Mouse (Mus musculus): ENCODE data around the gene Adamts12. TPM values are rescaled to one million over a fixed set of nuclear protein-coding genes. Genes with fewer than 3 reads are reported as not detected.

Adamts12 gene
- polyA plus RNA-seq, 1 experiment from 2014 or later = 0.89 TPM

DNA sequence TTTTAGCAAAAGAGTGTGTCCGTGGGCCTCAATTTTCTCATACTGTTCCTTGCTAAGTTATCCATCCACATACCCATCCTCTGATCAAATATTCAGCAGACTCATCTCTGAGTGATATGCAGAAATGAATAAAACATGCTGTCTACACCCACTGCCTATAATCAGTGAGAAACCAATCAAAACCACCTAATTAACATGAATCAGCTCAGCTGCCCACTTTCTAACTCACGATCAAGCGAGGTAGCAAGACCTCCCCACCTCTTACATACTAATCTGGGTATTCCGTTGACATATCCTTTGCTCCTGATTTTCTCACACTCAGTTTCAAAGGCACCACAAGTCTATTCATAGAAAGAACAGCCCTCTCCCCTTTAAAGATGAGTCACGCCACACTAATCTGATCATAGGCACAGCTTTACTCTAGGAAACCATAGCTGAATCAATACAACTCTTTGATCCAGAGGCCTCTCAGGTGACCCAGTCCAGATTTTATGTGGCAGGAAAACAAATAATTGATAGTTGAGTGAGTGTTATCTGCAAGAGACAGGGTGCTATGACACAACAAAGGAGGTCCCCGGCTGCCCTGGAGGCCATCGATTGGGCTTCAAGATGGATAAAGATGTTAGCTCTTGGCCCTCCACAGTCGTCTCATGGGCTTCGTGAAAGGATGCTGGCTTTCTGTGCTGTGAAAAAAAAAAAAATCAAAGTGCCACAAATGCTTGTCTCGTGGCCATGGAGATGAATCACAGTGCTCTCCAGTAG lies 10.7 kb upstream of the Adamts12 start:
- no peak for DNase-seq (ENCODE audit: extremely low spot score, low spot score)
- no peak overlapping the region for H3K27ac ChIP-seq
- no peaks in the 10 kb centered on the region for H3K4me1 ChIP-seq
- H3K36me3 ChIP-seq (replicated peaks) = no peaks in the 10 kb centered on the region
- H3K9me3 ChIP-seq = no peaks in the 10 kb centered on the region
- H3K4me3 ChIP-seq = no peak overlapping the region
- H3K27me3 ChIP-seq (ENCODE audit: poor library complexity, severe bottlenecking) = no peaks in the 10 kb centered on the region
- WGBS = 79% methylated on average over 10 of the region's 10 CpGs

DNA sequence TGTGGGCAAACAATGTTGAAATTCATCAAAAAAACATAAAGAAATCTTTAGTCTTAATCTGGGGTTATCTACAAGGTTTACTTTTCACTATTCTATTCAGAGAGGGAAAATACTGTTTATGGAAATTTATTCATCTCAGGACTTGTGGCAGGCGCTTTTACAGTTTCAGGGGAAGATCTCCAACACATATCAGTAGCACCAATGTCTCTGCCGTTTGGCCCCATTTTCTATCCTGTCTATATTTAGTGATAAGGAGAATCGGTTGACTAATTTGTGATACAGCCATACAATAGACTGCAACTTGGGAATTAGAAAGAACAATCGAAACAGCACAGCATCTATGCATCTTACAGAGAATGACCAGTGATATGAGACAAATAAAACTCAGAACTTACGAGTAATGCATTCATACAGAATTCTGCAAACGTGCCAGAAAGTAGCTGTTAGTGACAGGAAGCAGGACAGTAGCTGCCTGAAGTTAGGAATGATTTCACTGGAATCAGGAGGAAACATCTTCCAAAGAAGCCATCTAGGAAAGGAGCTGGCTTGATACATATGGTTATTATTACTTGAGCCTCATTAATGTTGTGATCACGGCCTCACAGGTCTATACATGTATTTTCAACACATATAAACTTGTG lies 10.0 kb upstream of the Adamts12 start:
- Histone ChIP-seq H3K9me3 (no peaks in the 10 kb centered on the region), H3K36me3 (replicated peaks) (no peaks in the 10 kb centered on the region), H3K4me1 (no peaks in the 10 kb centered on the region), H3K27ac (no peak overlapping the region), H3K4me3 (no peak overlapping the region), H3K27me3 (ENCODE audit: poor library complexity, severe bottlenecking) (no peaks in the 10 kb centered on the region)
- 86% methylated on average over 7 of the region's 7 CpGs for WGBS
- no peak for DNase-seq (ENCODE audit: extremely low spot score, low spot score)

- Histone ChIP-seq H3K27me3 (ENCODE audit: poor library complexity, severe bottlenecking) (peaks cover 7% of the 10 kb centered on the region; the same call in 1 of the 2 replicates), H3K27ac (no peak overlapping the region), H3K4me1 (peaks cover 40% of the 10 kb centered on the region), H3K36me3 (replicated peaks) (no peaks in the 10 kb centered on the region), H3K4me3 (no peak overlapping the region), H3K9me3 (no peaks in the 10 kb centered on the region)
- 86% methylated on average over 1 of the region's 1 CpGs for whole genome bisulfite sequencing
- no peak for DNase-seq (ENCODE audit: extremely low spot score, low spot score)
These were observed 1.7 kb upstream of the Adamts12 start for GRCm38 (mm10) chr15:11062903-11063302.

- Histone ChIP-seq H3K4me1 (peaks cover 40% of the 10 kb centered on the region), H3K4me3 (peak overlapping the region; percentile 48), H3K27ac (peak overlapping the region; percentile 80; the same call in 1 of the 2 replicates), H3K9me3 (no peaks in the 10 kb centered on the region), H3K36me3 (replicated peaks) (no peaks in the 10 kb centered on the region), H3K27me3 (ENCODE audit: poor library complexity, severe bottlenecking) (peaks cover 9% of the 10 kb centered on the region; the same call in 1 of the 2 replicates)
- DNase-seq (ENCODE audit: extremely low spot score, low spot score) = no peak
- 30% methylated on average over 1 of the region's 2 CpGs for WGBS
These were observed 431 bp upstream of the Adamts12 start for GRCm38 (mm10) chr15:11064160-11064557.

- peaks cover 40% of the 10 kb centered on the region for H3K4me1 ChIP-seq
- H3K27ac ChIP-seq = peak overlapping the region; percentile 80
- peak overlapping the region; percentile 48 for H3K4me3 ChIP-seq
- no peaks in the 10 kb centered on the region for H3K9me3 ChIP-seq
- H3K27me3 ChIP-seq (ENCODE audit: poor library complexity, severe bottlenecking) = peaks cover 9% of the 10 kb centered on the region; the same call in 1 of the 2 replicates
- H3K36me3 ChIP-seq (replicated peaks) = no peaks in the 10 kb centered on the region
- WGBS = 11% methylated on average over 9 of the region's 9 CpGs
- no peak for DNase-seq (ENCODE audit: extremely low spot score, low spot score)
These were observed 1.1 kb downstream of the Adamts12 start for GRCm38 (mm10) chr15:11065528-11066171.

DNA sequence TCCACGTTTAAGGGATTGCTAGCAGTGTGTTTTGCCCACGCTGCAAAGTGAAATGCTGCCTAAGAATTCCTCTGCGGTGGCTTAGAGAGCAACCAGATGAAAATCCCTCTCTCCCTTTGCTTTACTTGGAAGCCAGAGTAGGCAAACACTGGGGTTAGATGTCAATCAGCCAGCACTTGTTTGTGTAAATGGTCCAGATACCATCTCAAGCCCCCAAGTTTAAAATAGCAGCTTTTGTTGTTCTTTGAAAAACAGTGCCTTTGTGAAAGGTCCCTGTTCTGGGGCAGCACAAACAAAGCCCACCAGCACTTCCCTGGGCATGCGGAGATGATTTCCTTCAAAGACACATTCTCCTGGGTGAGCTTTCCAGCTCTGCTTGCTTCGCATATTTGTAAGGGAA lies 1.7 kb downstream of the Adamts12 start:
- peak overlapping the region; percentile 8 for H3K27ac ChIP-seq

DNA sequence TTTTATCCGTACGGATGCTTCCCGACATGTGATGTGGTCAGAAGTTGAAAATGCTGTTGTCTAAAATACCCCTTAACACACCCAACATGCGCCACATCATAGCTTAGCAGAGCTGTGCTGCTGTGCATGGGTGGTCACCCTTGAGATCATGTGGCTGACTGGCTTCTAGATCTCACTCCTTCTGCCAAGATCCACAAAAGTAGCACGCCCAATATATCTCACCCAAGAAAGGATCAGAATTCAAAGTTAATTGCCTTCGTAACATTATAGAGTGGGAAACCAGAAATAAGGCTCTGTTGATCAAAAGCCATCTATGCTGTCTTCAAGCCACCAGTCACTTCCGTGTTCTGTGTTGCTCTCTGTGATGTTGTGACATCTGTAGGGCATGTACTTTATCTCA lies 3.3 kb downstream of the Adamts12 start:
- H3K9me3 ChIP-seq = no peaks in the 10 kb centered on the region
- H3K4me3 ChIP-seq = no peak overlapping the region
- no peak for DNase-seq (ENCODE audit: extremely low spot score, low spot score)
- H3K27ac ChIP-seq = no peak overlapping the region
- 92% methylated on average over 7 of the region's 7 CpGs for WGBS
- H3K27me3 ChIP-seq (ENCODE audit: poor library complexity, severe bottlenecking) = peaks cover 9% of the 10 kb centered on the region; the same call in 1 of the 2 replicates
- peaks cover 40% of the 10 kb centered on the region for H3K4me1 ChIP-seq
- no peaks in the 10 kb centered on the region for H3K36me3 ChIP-seq (replicated peaks)

More for the DNA sequence above, 1.7 kb downstream of the Adamts12 start:
- peak overlapping the region; percentile 48 for H3K4me3 ChIP-seq
- DNase-seq (ENCODE audit: extremely low spot score, low spot score) = no peak
- no peaks in the 10 kb centered on the region for H3K36me3 ChIP-seq (replicated peaks)
- H3K4me1 ChIP-seq = peaks cover 40% of the 10 kb centered on the region
- H3K9me3 ChIP-seq = no peaks in the 10 kb centered on the region
- peaks cover 9% of the 10 kb centered on the region; the same call in 1 of the 2 replicates for H3K27me3 ChIP-seq (ENCODE audit: poor library complexity, severe bottlenecking)
- 8% methylated on average over 5 of the region's 5 CpGs for WGBS

DNA sequence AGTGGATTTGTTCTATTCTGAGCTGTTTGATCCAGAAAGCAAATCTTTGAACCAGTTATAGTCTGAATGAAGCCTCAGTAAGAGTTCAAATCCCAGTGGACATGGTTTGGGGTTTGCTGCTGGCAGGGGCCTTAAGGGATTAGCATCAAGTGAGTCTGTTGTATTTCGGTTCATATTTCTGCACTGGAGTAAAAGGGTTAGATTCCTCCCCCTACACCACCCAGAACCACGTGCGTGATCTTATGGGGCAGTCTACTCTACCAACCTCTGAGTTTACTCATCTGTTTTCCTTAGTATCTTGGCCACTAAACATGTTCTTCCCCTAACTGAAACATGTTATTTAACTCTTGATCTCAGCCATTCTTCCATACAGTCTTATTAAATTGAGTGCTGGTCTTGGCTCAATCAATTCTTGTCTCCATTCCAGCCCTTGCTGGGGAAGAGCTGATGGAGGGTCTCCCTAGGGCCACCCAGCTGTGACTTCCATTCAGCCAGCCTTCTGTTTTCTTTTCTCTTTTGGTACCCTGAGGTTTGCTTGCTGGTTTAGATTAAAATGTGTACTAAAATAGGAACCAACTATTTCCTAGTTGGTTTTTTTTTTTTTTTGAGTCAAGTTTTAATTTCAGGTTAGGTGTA lies 11.3 kb downstream of the Adamts12 start:
- no peak for DNase-seq (ENCODE audit: extremely low spot score, low spot score)
- Histone ChIP-seq H3K4me3 (no peak overlapping the region), H3K27ac (no peak overlapping the region), H3K36me3 (replicated peaks) (no peaks in the 10 kb centered on the region), H3K9me3 (no peaks in the 10 kb centered on the region), H3K4me1 (no peaks in the 10 kb centered on the region), H3K27me3 (ENCODE audit: poor library complexity, severe bottlenecking) (no peaks in the 10 kb centered on the region)
- 90% methylated on average over 3 of the region's 3 CpGs for WGBS

- H3K9me3 ChIP-seq = no peaks in the 10 kb centered on the region
- no peak overlapping the region for H3K4me3 ChIP-seq
- no peaks in the 10 kb centered on the region for H3K27me3 ChIP-seq (ENCODE audit: poor library complexity, severe bottlenecking)
- H3K36me3 ChIP-seq (replicated peaks) = no peaks in the 10 kb centered on the region
- no peak for DNase-seq (ENCODE audit: extremely low spot score, low spot score)
- 83% methylated on average over 8 of the region's 8 CpGs for WGBS
- no peak overlapping the region for H3K27ac ChIP-seq
- peaks cover 14% of the 10 kb centered on the region for H3K4me1 ChIP-seq
These were observed 18.5 kb downstream of the Adamts12 start for GRCm38 (mm10) chr15:11082961-11083569.

DNA sequence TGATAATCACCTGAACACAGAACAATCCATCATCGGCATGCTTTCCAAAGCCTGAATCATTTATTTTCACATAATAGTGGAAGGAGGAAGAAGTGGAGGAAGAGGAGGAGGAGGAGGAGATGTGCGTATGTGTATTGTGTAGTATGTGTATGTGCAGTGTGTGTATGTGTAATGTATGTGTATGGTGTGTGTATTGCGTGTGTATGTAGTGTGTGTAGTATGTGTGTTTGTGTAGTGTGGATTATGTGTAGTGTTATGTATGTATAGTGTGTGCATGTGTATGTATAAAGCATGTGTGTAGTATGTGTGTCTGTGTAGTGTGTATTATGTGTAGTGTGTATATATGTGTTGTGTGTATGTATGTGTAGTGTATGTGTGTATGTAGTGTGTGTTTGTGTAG lies 19.1 kb downstream of the Adamts12 start:
- DNase-seq (ENCODE audit: extremely low spot score, low spot score) = no peak
- Histone ChIP-seq H3K36me3 (replicated peaks) (no peaks in the 10 kb centered on the region), H3K9me3 (no peaks in the 10 kb centered on the region), H3K27ac (no peak overlapping the region), H3K4me1 (peaks cover 14% of the 10 kb centered on the region), H3K27me3 (ENCODE audit: poor library complexity, severe bottlenecking) (no peaks in the 10 kb centered on the region), H3K4me3 (no peak overlapping the region)
- 94% methylated on average over 3 of the region's 3 CpGs for WGBS

DNA sequence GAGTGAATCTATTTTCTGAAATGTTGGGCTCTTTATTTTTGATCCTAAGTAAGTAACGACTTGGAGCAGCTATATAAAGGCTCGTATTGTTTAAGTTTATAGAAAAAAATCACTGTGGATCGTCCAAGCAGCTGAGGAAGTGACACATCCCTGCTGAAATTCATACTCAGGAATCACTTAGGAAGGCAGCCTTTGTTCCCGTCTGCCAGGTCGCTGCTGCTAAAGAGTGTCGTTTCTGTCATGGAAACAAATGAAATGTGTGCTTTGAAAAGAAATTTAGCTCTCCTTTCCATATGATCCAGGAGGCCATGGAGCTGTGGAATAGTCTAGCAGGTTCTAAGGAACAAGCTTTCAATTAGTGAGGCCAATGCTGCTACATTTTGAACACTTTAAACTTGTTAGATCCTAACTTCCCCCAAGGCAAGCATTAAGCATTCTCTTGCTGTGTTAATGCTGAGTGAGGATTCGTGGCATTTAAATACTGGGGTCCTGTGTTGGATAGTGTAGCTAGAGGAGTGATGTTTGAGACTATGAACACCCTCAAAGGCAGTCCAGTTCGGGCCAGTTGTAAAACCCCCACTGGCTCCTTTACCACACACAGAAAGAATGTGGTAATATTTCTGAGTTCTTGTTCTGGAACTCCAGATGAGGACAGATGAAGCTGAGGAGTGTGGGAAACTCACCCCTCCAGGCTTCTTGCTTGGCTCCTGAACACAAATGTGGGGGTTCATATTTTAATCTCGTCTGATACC lies 19.8 kb downstream of the Adamts12 start:
- Histone ChIP-seq H3K36me3 (replicated peaks) (no peaks in the 10 kb centered on the region), H3K27me3 (ENCODE audit: poor library complexity, severe bottlenecking) (no peaks in the 10 kb centered on the region), H3K9me3 (no peaks in the 10 kb centered on the region), H3K27ac (0 out of 2 replicates have a peak overlapping the region, but pooled peaks have one; percentile 31), H3K4me3 (no peak overlapping the region), H3K4me1 (peaks cover 14% of the 10 kb centered on the region)
- DNase-seq (ENCODE audit: extremely low spot score, low spot score) = no peak
- 57% methylated on average over 9 of the region's 9 CpGs for WGBS

DNA sequence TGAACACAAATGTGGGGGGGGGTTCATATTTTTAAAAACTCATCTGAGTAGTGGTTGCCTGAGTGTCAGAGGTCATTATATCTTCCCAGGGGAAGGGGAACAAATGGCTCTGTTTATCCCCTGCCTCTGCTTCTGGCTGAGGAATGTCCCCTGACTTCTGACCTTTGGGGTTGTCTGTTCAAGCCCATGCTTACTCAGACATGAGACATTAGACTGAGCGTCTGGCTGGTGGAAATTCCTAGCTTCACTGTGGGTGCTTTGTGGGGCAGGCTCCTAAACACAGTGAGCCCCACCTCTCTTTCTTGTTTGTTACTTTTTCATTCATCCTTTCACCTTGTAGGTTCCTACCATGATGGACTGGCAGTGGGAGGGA lies 20.4 kb downstream of the Adamts12 start:
- Histone ChIP-seq H3K4me1 (peaks cover 14% of the 10 kb centered on the region), H3K36me3 (replicated peaks) (no peaks in the 10 kb centered on the region), H3K27ac (0 out of 2 replicates have a peak overlapping the region, but pooled peaks have one; percentile 31), H3K9me3 (no peaks in the 10 kb centered on the region), H3K4me3 (no peak overlapping the region), H3K27me3 (ENCODE audit: poor library complexity, severe bottlenecking) (no peaks in the 10 kb centered on the region)
- WGBS = 43% methylated on average over 1 of the region's 1 CpGs
- DNase-seq (ENCODE audit: extremely low spot score, low spot score) = no peak

All from forebrain, embryonic 10.5 days (tissue).